Mouse (Mus musculus): Measurements from ENCODE around the gene Vmn2r15.

The Vmn2r15 gene

DNA sequence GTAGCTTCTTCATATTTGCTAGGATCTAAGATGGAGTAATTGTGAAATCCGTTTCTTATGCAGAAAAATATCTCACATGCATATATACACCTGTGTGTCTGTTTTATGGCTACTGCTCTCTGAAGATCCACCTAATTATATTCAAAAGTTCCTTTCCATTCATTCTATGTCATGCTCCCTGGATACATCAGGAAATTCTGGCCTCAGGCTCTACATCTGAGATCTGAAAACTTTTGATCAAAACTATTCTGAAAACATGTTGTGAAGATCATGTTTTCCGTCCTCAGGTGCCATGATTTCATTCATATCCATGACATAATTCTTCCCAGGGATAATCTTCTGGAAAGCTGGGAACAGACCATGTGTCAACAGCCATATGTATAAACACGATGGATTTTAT, at the start of gene Vmn2r15:
Gene Vmn2r15 (minus strand): TSS at position 101 of the 400 bp plus-strand sequence.
- no peak for DNase-seq

DNA sequence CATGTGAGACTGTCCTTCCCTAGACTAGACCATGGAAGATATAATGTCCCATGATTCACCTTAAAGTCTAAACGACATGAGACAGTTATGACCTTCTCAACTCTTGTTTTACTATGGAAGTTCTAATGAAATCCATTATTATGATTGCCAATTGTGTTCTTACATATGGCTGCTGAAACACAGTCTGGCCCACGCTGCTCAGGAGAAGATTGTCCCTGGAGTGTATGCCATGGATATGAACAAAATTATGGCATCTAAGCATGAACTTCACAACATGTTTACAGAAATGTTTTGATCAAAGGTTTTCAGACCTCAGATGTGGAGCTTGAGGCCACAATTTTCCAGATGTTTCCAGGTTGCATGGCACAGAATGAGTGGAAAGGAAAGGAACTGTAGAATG, 32.4 kb upstream of the Vmn2r15 start, which contains the start of gene Vmn2r16:
Gene Vmn2r16 (plus strand): TSS at position 301 of the 400 bp plus-strand sequence.
- DNase-seq: no peak

DNA sequence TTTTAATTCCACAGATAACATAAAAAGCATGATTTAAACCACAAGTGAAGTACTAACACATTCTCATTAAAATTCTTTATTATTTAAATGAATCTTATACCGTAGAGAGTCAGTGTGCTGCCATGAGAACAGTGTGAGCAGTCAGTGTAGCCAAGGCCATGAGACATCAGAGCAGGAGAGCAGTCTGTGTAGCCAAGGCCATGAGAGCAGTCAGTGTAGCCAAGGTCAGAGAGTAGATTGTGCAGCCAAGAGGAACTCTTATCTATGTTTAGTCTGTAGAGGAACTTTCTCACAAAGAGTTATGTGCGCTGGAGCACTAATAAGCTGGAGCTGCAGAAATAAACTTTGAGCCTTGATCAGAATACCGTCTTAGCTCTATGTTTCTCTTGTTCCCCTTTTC, 2.8 kb downstream of the Vmn2r15 start:
- no peak for DNase-seq

Data from cerebellum, adult 11 months (tissue).